Mouse (Mus musculus) lung, postnatal 0 days (tissue): ENCODE results near the gene Rbak.

Experiments
- CTCF ChIP-seq: IDR thresholded peaks from 2 replicates; pipeline ENCODE4 v1.5.1; 2016; ENCODE audit warnings: antibody characterized with exemption, mild to moderate bottlenecking
- EP300 ChIP-seq: IDR thresholded peaks from 2 replicates; pipeline ENCODE4 v1.6.1; 2016; ENCODE audit warnings: antibody characterized with exemption, mild to moderate bottlenecking, control low read depth

GRCm38 (mm10) chr5:143126089-143126488 is 54.5 kb downstream of the Rbak start:
- no peak for TF ChIP-seq EP300
- no peak for TF ChIP-seq CTCF
